Mouse (Mus musculus) stomach, postnatal 0 days (tissue): Measurements from ENCODE around the gene Rcan1.

ENCODE experiments used
- CTCF ChIP-seq: IDR thresholded peaks from 2 replicates; pipeline ENCODE4 v1.5.1; 2016; ENCODE audit warnings: antibody characterized with exemption, low read depth, mild to moderate bottlenecking, moderate library complexity
- EP300 ChIP-seq: optimal IDR thresholded peaks from 2 replicates; pipeline ENCODE3; 2016; ENCODE audit warnings: antibody characterized with exemption

GRCm38 (mm10) chr16:92401206-92401605, 69.5 kb downstream of the Rcan1 start:
- TF ChIP-seq CTCF: no peak
- TF ChIP-seq EP300: no peak
